Comparison of ENCODE assay signal across 8 mouse cellular contexts in genomic region chr9:121240242-121240641, GRCm38 (mm10). TPM values are rescaled to one million over a fixed set of nuclear protein-coding genes. Genes with fewer than 3 reads are reported as not detected.
DNase-seq lines count a peak whose midpoint lies in the region; ATAC-seq and TF ChIP-seq lines count a peak whose summit lies in the region.
"Not testable (repeated sequence)": the region's sequence is repeated elsewhere in the genome, so short reads cannot be mapped to it uniquely, and the experiment has no call there.

No protein-coding gene starts in this region.

- H3K27me3 ChIP-seq in embryonic facial prominence, embryonic 10.5 days (replicated peaks; ENCODE audit: low read depth, poor library complexity, severe bottlenecking); heart, embryonic 10.5 days (ENCODE audit: insufficient read depth, poor library complexity, severe bottlenecking); lung, postnatal 0 days (replicated peaks; ENCODE audit: insufficient read depth, low read length): not testable (repeated sequence)

- H3K27ac ChIP-seq in embryonic facial prominence, embryonic 10.5 days (replicated peaks); heart, embryonic 10.5 days; lung, postnatal 0 days (ENCODE audit: low read length): not testable (repeated sequence)

- TF ChIP-seq EP300 in lung, postnatal 0 days (IDR thresholded peaks at IDR 0.05), result not testable (repeated sequence)

- not testable (repeated sequence) for H3K36me3 ChIP-seq in embryonic facial prominence, embryonic 10.5 days (replicated peaks); heart, embryonic 10.5 days; lung, postnatal 0 days (ENCODE audit: insufficient read depth, low read length)

- not testable (repeated sequence) for H3K4me1 ChIP-seq in embryonic facial prominence, embryonic 10.5 days; heart, embryonic 10.5 days; lung, postnatal 0 days (ENCODE audit: insufficient read depth, low read depth, low read length)

- not testable (repeated sequence) for H3K9me3 ChIP-seq in embryonic facial prominence, embryonic 10.5 days; heart, embryonic 10.5 days; lung, postnatal 0 days (ENCODE audit: low read length)

- 48% methylated on average over 5 of the region's 5 CpGs for WGBS in embryonic facial prominence, embryonic 10.5 days
- 45% methylated on average over 5 of the region's 5 CpGs for WGBS in heart, embryonic 10.5 days
- WGBS in lung, postnatal 0 days, result 32% methylated on average over 4 of the region's 5 CpGs

- TF ChIP-seq CTCF in lung, postnatal 0 days (IDR thresholded peaks at IDR 0.05), result peak; percentile 73

- not testable (repeated sequence) for H3K4me3 ChIP-seq in embryonic facial prominence, embryonic 10.5 days; heart, embryonic 10.5 days; lung, postnatal 0 days (ENCODE audit: low read depth, low read length)

- not testable (repeated sequence) for ATAC-seq in lung, postnatal 0 days

- peak; percentile 44 for DNase-seq in MEL-GATA-1-ER (ENCODE audit: extremely low read depth, low read depth)
- DNase-seq in c-Kit-positive CD71-positive TER-119-negative erythroid progenitor cells, embryonic 14.5 days (ENCODE audit: low read depth), result peak; percentile 44
- peak; percentile 35 for DNase-seq in embryonic facial prominence, embryonic 10.5 days (ENCODE audit: low spot score)
- peak; percentile 74 for DNase-seq in heart, embryonic 10.5 days (ENCODE audit: low spot score)
- peak; percentile 57 to 64 for DNase-seq in kidney, postnatal 36 days
- DNase-seq in lung, postnatal 0 days (ENCODE audit: low spot score), result peak; percentile 85
- DNase-seq in retina, postnatal 1 day, result peak; percentile 77
- peak; percentile 40 for DNase-seq in thymus, postnatal 4 days

- H3K4me2 ChIP-seq in lung, postnatal 0 days (replicated peaks; ENCODE audit: low read depth, low read length), result not testable (repeated sequence)

- H3K9ac ChIP-seq in lung, postnatal 0 days (replicated peaks; ENCODE audit: low read depth), result not testable (repeated sequence)

RNA-seq across cellular contexts. Expression of gene Ulk4, which starts 36.8 kb away (rescaled TPM):
- 140 TPM in 2 replicates for polyA plus RNA-seq in embryonic facial prominence, embryonic 10.5 days (2016; fragmentation: Nextera tagmentation; extraction: Ambion mirVana)
- 89.4 and 98.5 TPM in 2 replicates for polyA plus RNA-seq in heart, embryonic 10.5 days (2016; fragmentation: Nextera tagmentation; extraction: Ambion mirVana)
- polyA plus RNA-seq in lung, postnatal 0 days (2015; fragmentation: Nextera tagmentation; extraction: Ambion mirVana), result 117 and 122 TPM in 2 replicates

RNA-seq across cellular contexts. Expression of gene Trak1, which starts 57.1 kb away (rescaled TPM):
- 14.1 and 14.7 TPM in 2 replicates for polyA plus RNA-seq in embryonic facial prominence, embryonic 10.5 days (2016; fragmentation: Nextera tagmentation; extraction: Ambion mirVana)
- polyA plus RNA-seq in heart, embryonic 10.5 days (2016; fragmentation: Nextera tagmentation; extraction: Ambion mirVana), result 18.2 and 24.1 TPM in 2 replicates
- 27.1 and 28.6 TPM in 2 replicates for polyA plus RNA-seq in lung, postnatal 0 days (2015; fragmentation: Nextera tagmentation; extraction: Ambion mirVana)

Comparison
In these comparisons a context has a peak if more than half of its experiments do, and no peak if none do; other contexts are left out.
1. DNase-seq: peak in every context shown above with its lines; median percentile 85 in lung, postnatal 0 days; 77 in retina, postnatal 1 day; 74 in heart, embryonic 10.5 days; 60 in kidney, postnatal 36 days; 44 in MEL-GATA-1-ER; 44 in c-Kit-positive CD71-positive TER-119-negative erythroid progenitor cells, embryonic 14.5 days; 40 in thymus, postnatal 4 days; 35 in embryonic facial prominence, embryonic 10.5 days.